Mouse (Mus musculus) limb, embryonic 14.5 days (tissue): ENCODE data around the gene Krtap1-5. TPM values are rescaled to one million over a fixed set of nuclear protein-coding genes. Genes with fewer than 3 reads are reported as not detected.

ENCODE experiments used
- ATAC-seq: fragments of 200-750 bp; cut with Nextera tagmentation; 2 replicates; pipeline ENCODE4 v1.8.0; 2017; ENCODE audit warnings: low read depth, moderate number of reproducible peaks, moderate TSS enrichment; ENCODE audit not compliant: low FRiP score
- DNase-seq: peaks from one replicate; pipeline ENCODE4 v3.0.0-alpha.2; 2015; ENCODE audit warnings: low spot score
- H3K27ac ChIP-seq: fragments of 300-500 bp; sonication (generic); replicated peaks from 2 replicates; pipeline ENCODE4 v1.5.1; 2014; ENCODE audit warnings: low read depth, mild to moderate bottlenecking, low read length, moderate library complexity, mixed read lengths
- H3K27me3 ChIP-seq: fragments of 300-500 bp; sonication (generic); 2 replicates; pipeline ENCODE4 v1.6.1; 2014; ENCODE audit warnings: low read length, mixed read lengths; ENCODE audit not compliant: control insufficient read depth, insufficient read depth
- H3K36me3 ChIP-seq: fragments of 300-500 bp; sonication (generic); 2 replicates; pipeline ENCODE4 v1.6.1; 2014; ENCODE audit warnings: mild to moderate bottlenecking, low read length, moderate library complexity, mixed read lengths; ENCODE audit not compliant: control insufficient read depth, insufficient read depth
- H3K4me1 ChIP-seq: fragments of 300-500 bp; sonication (generic); 2 replicates; pipeline ENCODE4 v1.6.1; 2014; ENCODE audit warnings: antibody characterized with exemption, low read length, mixed read lengths; ENCODE audit not compliant: control insufficient read depth, insufficient read depth
- H3K4me2 ChIP-seq: fragments of 300-500 bp; sonication (generic); replicated peaks from 2 replicates; pipeline ENCODE4 v1.6.1; 2014; ENCODE audit warnings: low read depth, mild to moderate bottlenecking, low read length, moderate library complexity; ENCODE audit not compliant: severe bottlenecking
- H3K4me3 ChIP-seq: fragments of 300-500 bp; sonication (generic); replicated peaks from 2 replicates; pipeline ENCODE4 v1.5.1; 2014; ENCODE audit warnings: low read length
- H3K9ac ChIP-seq: fragments of 300-500 bp; sonication (generic); 2 replicates; pipeline ENCODE4 v1.6.1; 2014; ENCODE audit warnings: mild to moderate bottlenecking, low read depth, low read length, moderate library complexity; ENCODE audit not compliant: severe bottlenecking
- H3K9me3 ChIP-seq: fragments of 300-500 bp; sonication (generic); 2 replicates; pipeline ENCODE4 v1.6.1; 2016; ENCODE audit warnings: low read length; ENCODE audit not compliant: control insufficient read depth
- POLR2A ChIP-seq: fragments of 200-500 bp; IDR thresholded peaks from 2 replicates; pipeline ENCODE4 v1.8.0; 2012; ENCODE audit warnings: inconsistent platforms, mild to moderate bottlenecking, moderate library complexity, borderline replicate concordance; ENCODE audit not compliant: insufficient read depth, insufficient read length; ENCODE audit errors: extremely low read depth
- WGBS: fragments of 180-500 bp; shearing (Covaris S2); extraction: QIAGEN DNeasy Blood & Tissue Kit; methylation state at CpG from one replicate; pipeline ENCODE4 v1.1.7; 2014; 5-methylcytosine and 5-hydroxymethylcytosine counted together
- polyA plus RNA-seq, 2 experiments: library from polyadenylated mRNA; depleted of rRNA in 1 of 2; stranded (reverse) in 1 of 2; unstranded in 1 of 2; fragments of >200 nt; fragmentation: Nextera tagmentation in 1 of 2; extraction: Ambion mirVana in 1 of 2; gene quantifications; 2 replicates each; pipeline versions ENCODE4 v1.2.1 to v1.2.3; 2012 to 2014

Krtap1-5 gene
- polyA plus RNA-seq, 2 experiments = not detected

GRCm38 (mm10) chr11:99547892-99548291 is 32.9 kb downstream of the Krtap1-5 start:
- no peaks in the 10 kb centered on the region for H3K9me3 ChIP-seq
- H3K27ac ChIP-seq = no peak overlapping the region
- no peaks in the 10 kb centered on the region for H3K4me1 ChIP-seq
- TF ChIP-seq POLR2A = no peak
- H3K4me3 ChIP-seq = no peak overlapping the region
- no peak for DNase-seq
- no peak for ATAC-seq
- no peak overlapping the region for H3K9ac ChIP-seq
- no peaks in the 10 kb centered on the region for H3K27me3 ChIP-seq
- no peak overlapping the region for H3K4me2 ChIP-seq
- H3K36me3 ChIP-seq = no peaks in the 10 kb centered on the region

- no peak for ATAC-seq
- H3K36me3 ChIP-seq = no peaks in the 10 kb centered on the region
- no peak overlapping the region for H3K4me2 ChIP-seq
- WGBS = 74% methylated on average over 9 of the region's 9 CpGs
- no peak overlapping the region for H3K27ac ChIP-seq
- DNase-seq = no peak
- H3K9me3 ChIP-seq = no peaks in the 10 kb centered on the region
- no peak for TF ChIP-seq POLR2A
- H3K27me3 ChIP-seq = no peaks in the 10 kb centered on the region
- H3K9ac ChIP-seq = no peak overlapping the region
- H3K4me3 ChIP-seq = no peak overlapping the region
- no peaks in the 10 kb centered on the region for H3K4me1 ChIP-seq
These were observed 41.1 kb downstream of the Krtap1-5 start for GRCm38 (mm10) chr11:99539721-99540120.

Other genes starting within 250 kb of the Krtap1-5 start
Only the 30 nearest of the 36 such genes appear.
- gene Krt28, start 206.1 kb downstream of the Krtap1-5 start, polyA plus RNA-seq (2012; rRNA removed) = 0.16 and 0.22 TPM in 2 replicates
- gene Krt28, start 206.1 kb downstream of the Krtap1-5 start, polyA plus RNA-seq (2014; fragmentation: Nextera tagmentation; extraction: Ambion mirVana) = 0.28 TPM in 1 of 2 replicates, not detected in the other
- gene Krt10, start 191.7 kb downstream of the Krtap1-5 start, polyA plus RNA-seq (2012; rRNA removed) = 131 and 242 TPM in 2 replicates
- gene Krt10, start 191.7 kb downstream of the Krtap1-5 start, polyA plus RNA-seq (2014; fragmentation: Nextera tagmentation; extraction: Ambion mirVana) = 119 and 176 TPM in 2 replicates
- 0.03 TPM in 1 of 2 replicates, not detected in the other for gene Krt12, start 158.8 kb downstream of the Krtap1-5 start, polyA plus RNA-seq (2012; rRNA removed)
- gene Krt12, start 158.8 kb downstream of the Krtap1-5 start, polyA plus RNA-seq (2014; fragmentation: Nextera tagmentation; extraction: Ambion mirVana) = 0.11 TPM in 1 of 2 replicates, not detected in the other
- 0.24 and 0.26 TPM in 2 replicates for gene Krt20, start 142.9 kb downstream of the Krtap1-5 start, polyA plus RNA-seq (2012; rRNA removed)
- 0.26 and 0.37 TPM in 2 replicates for gene Krt20, start 142.9 kb downstream of the Krtap1-5 start, polyA plus RNA-seq (2014; fragmentation: Nextera tagmentation; extraction: Ambion mirVana)
- 0.51 and 1.2 TPM in 2 replicates for gene Krt23, start 87.9 kb downstream of the Krtap1-5 start, polyA plus RNA-seq (2012; rRNA removed)
- 2.7 and 3.7 TPM in 2 replicates for gene Krt23, start 87.9 kb downstream of the Krtap1-5 start, polyA plus RNA-seq (2014; fragmentation: Nextera tagmentation; extraction: Ambion mirVana)
- not detected in 2 replicates for gene Krt39, start 59.7 kb downstream of the Krtap1-5 start, polyA plus RNA-seq (2012; rRNA removed)
- not detected in 2 replicates for gene Krt39, start 59.7 kb downstream of the Krtap1-5 start, polyA plus RNA-seq (2014; fragmentation: Nextera tagmentation; extraction: Ambion mirVana)
- gene Krt40, start 37.9 kb downstream of the Krtap1-5 start, polyA plus RNA-seq (2012; rRNA removed) = not detected in 2 replicates
- gene Krt40, start 37.9 kb downstream of the Krtap1-5 start, polyA plus RNA-seq (2014; fragmentation: Nextera tagmentation; extraction: Ambion mirVana) = not detected in 2 replicates
- 0.09 TPM in 1 of 2 replicates, not detected in the other for gene Krtap3-3, start 30.2 kb downstream of the Krtap1-5 start, polyA plus RNA-seq (2012; rRNA removed)
- gene Krtap3-3, start 30.2 kb downstream of the Krtap1-5 start, polyA plus RNA-seq (2014; fragmentation: Nextera tagmentation; extraction: Ambion mirVana) = not detected in 2 replicates
- gene Krtap3-2, start 24.2 kb downstream of the Krtap1-5 start, polyA plus RNA-seq (2012; rRNA removed) = not detected in 2 replicates
- gene Krtap3-2, start 24.2 kb downstream of the Krtap1-5 start, polyA plus RNA-seq (2014; fragmentation: Nextera tagmentation; extraction: Ambion mirVana) = not detected in 2 replicates
- not detected in 2 replicates for gene Gm11939, start 21.6 kb downstream of the Krtap1-5 start, polyA plus RNA-seq (2012; rRNA removed)
- not detected in 2 replicates for gene Gm11939, start 21.6 kb downstream of the Krtap1-5 start, polyA plus RNA-seq (2014; fragmentation: Nextera tagmentation; extraction: Ambion mirVana)
- gene Krtap3-1, start 14.4 kb downstream of the Krtap1-5 start, polyA plus RNA-seq (2012; rRNA removed) = not detected in 2 replicates
- gene Krtap3-1, start 14.4 kb downstream of the Krtap1-5 start, polyA plus RNA-seq (2014; fragmentation: Nextera tagmentation; extraction: Ambion mirVana) = not detected in 2 replicates
- not detected in 2 replicates for gene Krtap1-4, start 2.6 kb upstream of the Krtap1-5 start, polyA plus RNA-seq (2012; rRNA removed)
- gene Krtap1-4, start 2.6 kb upstream of the Krtap1-5 start, polyA plus RNA-seq (2014; fragmentation: Nextera tagmentation; extraction: Ambion mirVana) = not detected in 2 replicates
- gene Krtap1-3, start 10.3 kb upstream of the Krtap1-5 start, polyA plus RNA-seq (2012; rRNA removed) = not detected in 2 replicates
- gene Krtap1-3, start 10.3 kb upstream of the Krtap1-5 start, polyA plus RNA-seq (2014; fragmentation: Nextera tagmentation; extraction: Ambion mirVana) = not detected in 2 replicates
- gene Krtap9-3, start 17.1 kb upstream of the Krtap1-5 start, polyA plus RNA-seq (2012; rRNA removed) = not detected in 2 replicates
- not detected in 2 replicates for gene Krtap9-3, start 17.1 kb upstream of the Krtap1-5 start, polyA plus RNA-seq (2014; fragmentation: Nextera tagmentation; extraction: Ambion mirVana)
- not detected in 2 replicates for gene Gm11938, start 22.3 kb upstream of the Krtap1-5 start, polyA plus RNA-seq (2012; rRNA removed)
- not detected in 2 replicates for gene Gm11938, start 22.3 kb upstream of the Krtap1-5 start, polyA plus RNA-seq (2014; fragmentation: Nextera tagmentation; extraction: Ambion mirVana)
- gene Gm11937, start 29.2 kb upstream of the Krtap1-5 start, polyA plus RNA-seq (2012; rRNA removed) = not detected in 2 replicates
- not detected in 2 replicates for gene Gm11937, start 29.2 kb upstream of the Krtap1-5 start, polyA plus RNA-seq (2014; fragmentation: Nextera tagmentation; extraction: Ambion mirVana)
- not detected in 2 replicates for gene Krtap2-4, start 33.8 kb upstream of the Krtap1-5 start, polyA plus RNA-seq (2012; rRNA removed)
- gene Krtap2-4, start 33.8 kb upstream of the Krtap1-5 start, polyA plus RNA-seq (2014; fragmentation: Nextera tagmentation; extraction: Ambion mirVana) = not detected in 2 replicates
- gene Gm11562, start 39.4 kb upstream of the Krtap1-5 start, polyA plus RNA-seq (2012; rRNA removed) = not detected in 2 replicates
- not detected in 2 replicates for gene Gm11562, start 39.4 kb upstream of the Krtap1-5 start, polyA plus RNA-seq (2014; fragmentation: Nextera tagmentation; extraction: Ambion mirVana)
- gene Krtap4-1, start 47.2 kb upstream of the Krtap1-5 start, polyA plus RNA-seq (2012; rRNA removed) = not detected in 2 replicates
- not detected in 2 replicates for gene Krtap4-1, start 47.2 kb upstream of the Krtap1-5 start, polyA plus RNA-seq (2014; fragmentation: Nextera tagmentation; extraction: Ambion mirVana)
- gene Krtap4-2, start 54.1 kb upstream of the Krtap1-5 start, polyA plus RNA-seq (2012; rRNA removed) = not detected in 2 replicates
- not detected in 2 replicates for gene Krtap4-2, start 54.1 kb upstream of the Krtap1-5 start, polyA plus RNA-seq (2014; fragmentation: Nextera tagmentation; extraction: Ambion mirVana)
- not detected in 2 replicates for gene Krtap4-7, start 63.1 kb upstream of the Krtap1-5 start, polyA plus RNA-seq (2012; rRNA removed)
- not detected in 2 replicates for gene Krtap4-7, start 63.1 kb upstream of the Krtap1-5 start, polyA plus RNA-seq (2014; fragmentation: Nextera tagmentation; extraction: Ambion mirVana)
- gene Gm11555, start 69.2 kb upstream of the Krtap1-5 start, polyA plus RNA-seq (2012; rRNA removed) = not detected in 2 replicates
- gene Gm11555, start 69.2 kb upstream of the Krtap1-5 start, polyA plus RNA-seq (2014; fragmentation: Nextera tagmentation; extraction: Ambion mirVana) = not detected in 2 replicates
- not detected in 2 replicates for gene Gm11563, start 77.9 kb upstream of the Krtap1-5 start, polyA plus RNA-seq (2012; rRNA removed)
- not detected in 2 replicates for gene Gm11563, start 77.9 kb upstream of the Krtap1-5 start, polyA plus RNA-seq (2014; fragmentation: Nextera tagmentation; extraction: Ambion mirVana)
- gene Krtap4-6, start 84.9 kb upstream of the Krtap1-5 start, polyA plus RNA-seq (2012; rRNA removed) = not detected in 2 replicates
- gene Krtap4-6, start 84.9 kb upstream of the Krtap1-5 start, polyA plus RNA-seq (2014; fragmentation: Nextera tagmentation; extraction: Ambion mirVana) = not detected in 2 replicates
- gene Gm14190, start 109.7 kb upstream of the Krtap1-5 start, polyA plus RNA-seq (2012; rRNA removed) = not detected in 2 replicates
- not detected in 2 replicates for gene Gm14190, start 109.7 kb upstream of the Krtap1-5 start, polyA plus RNA-seq (2014; fragmentation: Nextera tagmentation; extraction: Ambion mirVana)
- not detected in 2 replicates for gene Gm14180, start 153.3 kb upstream of the Krtap1-5 start, polyA plus RNA-seq (2012; rRNA removed)
- not detected in 2 replicates for gene Gm14180, start 153.3 kb upstream of the Krtap1-5 start, polyA plus RNA-seq (2014; fragmentation: Nextera tagmentation; extraction: Ambion mirVana)
- not detected in 2 replicates for gene Gm11595, start 191.9 kb upstream of the Krtap1-5 start, polyA plus RNA-seq (2012; rRNA removed)
- not detected in 2 replicates for gene Gm11595, start 191.9 kb upstream of the Krtap1-5 start, polyA plus RNA-seq (2014; fragmentation: Nextera tagmentation; extraction: Ambion mirVana)
- gene Krtap4-8, start 199.7 kb upstream of the Krtap1-5 start, polyA plus RNA-seq (2012; rRNA removed) = not detected in 2 replicates
- not detected in 2 replicates for gene Krtap4-8, start 199.7 kb upstream of the Krtap1-5 start, polyA plus RNA-seq (2014; fragmentation: Nextera tagmentation; extraction: Ambion mirVana)
- gene Krtap4-9, start 204.2 kb upstream of the Krtap1-5 start, polyA plus RNA-seq (2012; rRNA removed) = not detected in 2 replicates
- not detected in 2 replicates for gene Krtap4-9, start 204.2 kb upstream of the Krtap1-5 start, polyA plus RNA-seq (2014; fragmentation: Nextera tagmentation; extraction: Ambion mirVana)
- not detected in 2 replicates for gene Gm11596, start 212.5 kb upstream of the Krtap1-5 start, polyA plus RNA-seq (2012; rRNA removed)
- not detected in 2 replicates for gene Gm11596, start 212.5 kb upstream of the Krtap1-5 start, polyA plus RNA-seq (2014; fragmentation: Nextera tagmentation; extraction: Ambion mirVana)